Mouse (Mus musculus): ENCODE measurements at regions not wholly inside any gene's neighbourhood (a gene's known extent, or its start where the extent isn't known, plus 50 kb on each side); places are given as distances from the start of the nearest gene placed in this dataset.

GRCm38 (mm10) chr17:84116340-84117279 is 71.1 kb downstream of the Zfp36l2 start:
- TF ChIP-seq CTCF (IDR thresholded peaks at IDR 0.05; ENCODE audit: low read depth, low read length) (no peak), POLR2A (IDR thresholded peaks at IDR 0.05; ENCODE audit: borderline replicate concordance, low read depth, low read length) (no peak)
- Histone ChIP-seq H3K4me1 (ENCODE audit: control insufficient read depth, insufficient read depth, low read length) (peaks cover 87% of the 10 kb centered on the region), H3K4me3 (ENCODE audit: insufficient read depth, low read length) (peak overlapping the region; percentile 1; the same call in 1 of the 2 replicates), H3K27ac (ENCODE audit: insufficient read depth, low read depth, low read length) (peak overlapping the region; percentile 94)

- peak overlapping the region; percentile 94 for H3K27ac ChIP-seq (ENCODE audit: insufficient read depth, low read depth, low read length)
Measured at GRCm38 (mm10) chr17:84115957-84116339, 71.8 kb downstream of the Zfp36l2 start.

GRCm38 (mm10) chr17:84115133-84115532 is 72.6 kb downstream of the Zfp36l2 start:
- Histone ChIP-seq H3K4me3 (ENCODE audit: insufficient read depth, low read length) (no peak overlapping the region), H3K4me1 (ENCODE audit: control insufficient read depth, insufficient read depth, low read length) (peaks cover 91% of the 10 kb centered on the region), H3K27ac (ENCODE audit: insufficient read depth, low read depth, low read length) (no peak overlapping the region)
- TF ChIP-seq CTCF (IDR thresholded peaks at IDR 0.05; ENCODE audit: low read depth, low read length) = no peak
- no peak for TF ChIP-seq POLR2A (IDR thresholded peaks at IDR 0.05; ENCODE audit: borderline replicate concordance, low read depth, low read length)

More at GRCm38 (mm10) chr17:84115957-84116339, 71.8 kb downstream of the Zfp36l2 start:
- no peak for TF ChIP-seq CTCF (IDR thresholded peaks at IDR 0.05; ENCODE audit: low read depth, low read length)
- no peak for TF ChIP-seq POLR2A (IDR thresholded peaks at IDR 0.05; ENCODE audit: borderline replicate concordance, low read depth, low read length)
- Histone ChIP-seq H3K4me3 (ENCODE audit: insufficient read depth, low read length) (no peak overlapping the region), H3K4me1 (ENCODE audit: control insufficient read depth, insufficient read depth, low read length) (peaks cover 90% of the 10 kb centered on the region)

GRCm38 (mm10) chr17:84114279-84114994 is 73.3 kb downstream of the Zfp36l2 start:
- Histone ChIP-seq H3K4me1 (ENCODE audit: control insufficient read depth, insufficient read depth, low read length) (peaks cover 91% of the 10 kb centered on the region), H3K27ac (ENCODE audit: insufficient read depth, low read depth, low read length) (peak overlapping the region; percentile 71), H3K4me3 (ENCODE audit: insufficient read depth, low read length) (no peak overlapping the region)
- TF ChIP-seq POLR2A (IDR thresholded peaks at IDR 0.05; ENCODE audit: borderline replicate concordance, low read depth, low read length) = no peak
- no peak; the same call in 1 of the 2 replicates for TF ChIP-seq CTCF (IDR thresholded peaks at IDR 0.05; ENCODE audit: low read depth, low read length)

GRCm38 (mm10) chr17:84113608-84114278 is 74.0 kb downstream of the Zfp36l2 start:
- Histone ChIP-seq H3K27ac (ENCODE audit: insufficient read depth, low read depth, low read length) (peak overlapping the region; percentile 71), H3K4me3 (ENCODE audit: insufficient read depth, low read length) (no peak overlapping the region), H3K4me1 (ENCODE audit: control insufficient read depth, insufficient read depth, low read length) (peaks cover 92% of the 10 kb centered on the region)
- peak; percentile 75 for TF ChIP-seq CTCF (IDR thresholded peaks at IDR 0.05; ENCODE audit: low read depth, low read length)
- TF ChIP-seq POLR2A (IDR thresholded peaks at IDR 0.05; ENCODE audit: borderline replicate concordance, low read depth, low read length) = no peak

GRCm38 (mm10) chr17:84112411-84113031 is 75.2 kb downstream of the Zfp36l2 start:
- Histone ChIP-seq H3K4me3 (ENCODE audit: insufficient read depth, low read length) (no peak overlapping the region), H3K4me1 (ENCODE audit: control insufficient read depth, insufficient read depth, low read length) (peaks cover 93% of the 10 kb centered on the region), H3K27ac (ENCODE audit: insufficient read depth, low read depth, low read length) (peak overlapping the region; percentile 87)
- no peak for TF ChIP-seq CTCF (IDR thresholded peaks at IDR 0.05; ENCODE audit: low read depth, low read length)
- no peak for TF ChIP-seq POLR2A (IDR thresholded peaks at IDR 0.05; ENCODE audit: borderline replicate concordance, low read depth, low read length)

- Histone ChIP-seq H3K27ac (ENCODE audit: insufficient read depth, low read depth, low read length) (peak overlapping the region; percentile 87), H3K4me3 (ENCODE audit: insufficient read depth, low read length) (no peak overlapping the region), H3K4me1 (ENCODE audit: control insufficient read depth, insufficient read depth, low read length) (peaks cover 93% of the 10 kb centered on the region)
- no peak for TF ChIP-seq CTCF (IDR thresholded peaks at IDR 0.05; ENCODE audit: low read depth, low read length)
- no peak for TF ChIP-seq POLR2A (IDR thresholded peaks at IDR 0.05; ENCODE audit: borderline replicate concordance, low read depth, low read length)
Measured at GRCm38 (mm10) chr17:84111787-84112370, 75.9 kb downstream of the Zfp36l2 start.

- no peak for TF ChIP-seq CTCF (IDR thresholded peaks at IDR 0.05; ENCODE audit: low read depth, low read length)
- no peak for TF ChIP-seq POLR2A (IDR thresholded peaks at IDR 0.05; ENCODE audit: borderline replicate concordance, low read depth, low read length)
- Histone ChIP-seq H3K4me1 (ENCODE audit: control insufficient read depth, insufficient read depth, low read length) (peaks cover 91% of the 10 kb centered on the region), H3K27ac (ENCODE audit: insufficient read depth, low read depth, low read length) (no peak overlapping the region), H3K4me3 (ENCODE audit: insufficient read depth, low read length) (no peak overlapping the region)
Measured at GRCm38 (mm10) chr17:84110945-84111344, 76.8 kb downstream of the Zfp36l2 start.
